Mouse (Mus musculus): ENCODE measurements around the gene Ica1l.
A peak's percentile ranks its signal among the peaks of the same experiment; 100 is the strongest.
"Not testable (repeated sequence)": the region's sequence is repeated elsewhere in the genome, so short reads cannot be mapped to it uniquely, and the experiment has no call there.

Ica1l gene

DNA sequence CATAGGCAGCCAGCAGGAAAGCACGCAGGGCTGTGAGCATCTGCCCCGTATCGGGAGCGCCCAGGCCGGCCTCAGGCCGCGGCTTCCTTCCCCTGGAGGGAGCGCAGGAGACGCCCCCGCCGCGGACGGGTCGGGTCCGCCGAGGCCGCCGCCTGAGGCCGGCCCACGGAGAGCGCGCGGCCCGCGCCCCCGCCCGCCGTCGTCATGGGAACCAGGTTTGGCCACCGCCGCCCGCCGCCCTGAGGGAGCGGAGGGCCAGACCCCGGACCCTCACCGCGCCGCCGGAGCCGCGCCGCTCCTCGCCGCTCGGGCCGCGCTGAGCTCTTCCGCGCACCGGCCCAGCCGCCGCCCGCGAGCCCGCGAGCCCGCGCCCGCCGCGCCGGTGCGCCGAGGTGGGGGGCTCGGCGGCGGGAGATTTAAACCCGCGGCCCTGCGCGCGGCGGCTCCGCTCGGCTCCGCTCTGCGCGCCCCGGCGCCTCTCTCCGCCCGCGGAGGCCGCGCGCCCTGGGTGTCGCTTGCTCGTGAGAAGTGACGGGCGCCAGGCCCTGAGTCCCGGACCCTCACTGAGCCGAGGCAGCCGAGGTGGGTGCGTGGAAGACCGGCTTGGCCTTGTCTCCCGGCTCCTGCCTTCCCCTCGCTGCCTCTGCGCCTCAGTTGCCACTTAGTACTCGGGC is at the start of gene Ica1l:
Ica1l (minus strand) TSS at position 389 of the 674 bp plus-strand sequence.
- ATAC-seq (ENCODE audit: insufficient number of reproducible peaks, low FRiP score, low TSS enrichment) = peak; percentile 94

- ATAC-seq (ENCODE audit: insufficient number of reproducible peaks, low FRiP score, low TSS enrichment) = no peak
Measured at GRCm38 (mm10) chr1:60076411-60076810, 33.4 kb upstream of the Ica1l start.

GRCm38 (mm10) chr1:60075590-60075989 is 32.6 kb upstream of the Ica1l start:
- no peak for ATAC-seq (ENCODE audit: insufficient number of reproducible peaks, low FRiP score, low TSS enrichment)

DNA sequence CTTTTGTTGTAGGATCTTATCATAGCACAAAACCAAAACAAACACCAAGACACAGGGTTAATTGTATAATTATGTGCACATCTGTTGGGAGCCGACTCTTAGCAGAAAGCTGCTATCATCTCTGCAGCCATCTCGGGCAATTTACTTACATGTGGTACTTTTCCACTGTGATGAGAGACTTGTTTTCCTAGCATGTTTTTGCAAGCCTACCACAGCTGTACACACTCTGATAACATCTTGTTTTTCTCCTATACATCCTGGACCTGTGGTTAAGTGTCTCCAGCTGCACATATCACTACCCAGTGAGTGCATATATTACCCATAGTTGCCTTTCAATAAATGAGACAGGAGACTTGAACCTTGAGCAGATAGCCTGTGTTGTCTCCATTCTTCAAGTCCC is 32.0 kb upstream of the Ica1l start:
- no peak for ATAC-seq (ENCODE audit: insufficient number of reproducible peaks, low FRiP score, low TSS enrichment)

GRCm38 (mm10) chr1:60070725-60071124 is 27.7 kb upstream of the Ica1l start:
- ATAC-seq (ENCODE audit: insufficient number of reproducible peaks, low FRiP score, low TSS enrichment) = not testable (repeated sequence)

DNA sequence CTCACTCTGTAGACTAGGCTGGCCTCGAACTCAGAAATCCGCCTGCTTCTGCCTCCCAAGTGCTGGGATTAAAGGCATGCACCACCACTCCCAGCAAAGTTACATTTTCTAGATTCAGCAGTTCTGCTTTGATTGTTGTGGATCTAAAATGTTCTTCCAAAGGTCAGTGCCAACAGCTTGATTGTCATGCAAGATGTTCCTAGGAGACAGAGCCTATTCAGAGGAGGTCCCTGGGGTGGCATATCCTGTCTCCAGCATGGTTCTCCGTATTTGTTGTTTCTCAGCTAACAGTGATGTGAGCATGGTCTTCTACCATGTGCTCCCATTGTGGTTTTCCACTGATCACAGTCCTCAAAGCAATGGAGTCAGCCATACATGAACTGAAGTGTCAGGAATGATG is 13.3 kb upstream of the Ica1l start:
- ATAC-seq (ENCODE audit: insufficient number of reproducible peaks, low FRiP score, low TSS enrichment) = no peak

DNA sequence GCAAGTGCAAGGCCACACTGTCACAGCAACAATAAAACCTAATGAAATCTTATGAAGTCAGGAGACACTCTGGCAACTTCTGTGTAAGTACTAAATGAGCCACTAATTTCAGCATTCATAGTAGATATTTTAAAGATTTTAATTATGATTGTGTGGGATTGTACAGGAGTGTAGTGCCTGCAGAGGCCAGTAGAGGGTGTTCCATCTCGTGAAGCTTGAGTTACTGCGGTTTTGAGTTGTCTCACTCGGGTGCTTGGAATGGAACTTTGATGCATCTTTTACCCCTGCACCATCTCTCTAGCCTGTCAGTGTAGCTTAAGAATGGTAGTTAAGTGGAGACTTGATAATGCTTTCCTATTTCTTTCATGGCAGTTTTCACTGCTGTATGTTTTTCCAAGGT is 11.7 kb upstream of the Ica1l start:
- ATAC-seq (ENCODE audit: insufficient number of reproducible peaks, low FRiP score, low TSS enrichment) = no peak

DNA sequence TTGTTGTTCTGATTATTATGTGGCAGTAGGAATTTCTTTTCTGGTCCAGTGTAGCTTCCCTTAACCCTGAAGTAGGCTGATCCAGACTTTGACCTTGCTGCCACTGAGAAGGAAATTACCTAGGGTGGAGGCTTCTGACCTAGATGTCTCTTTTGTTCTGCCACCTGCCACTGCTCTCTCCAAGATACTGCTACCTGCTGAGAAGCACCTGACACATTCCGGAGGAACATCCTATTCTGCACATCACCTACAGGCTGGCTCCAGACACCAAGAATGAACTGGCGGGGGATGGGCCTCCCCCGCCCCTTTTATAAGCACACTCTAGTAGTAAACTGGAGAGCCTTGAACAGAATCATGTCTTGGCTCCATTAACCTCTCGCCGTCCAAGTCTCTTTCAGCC is 4.5 kb upstream of the Ica1l start:
- ATAC-seq (ENCODE audit: insufficient number of reproducible peaks, low FRiP score, low TSS enrichment) = not testable (repeated sequence)

- ATAC-seq (ENCODE audit: insufficient number of reproducible peaks, low FRiP score, low TSS enrichment) = no peak
Measured at GRCm38 (mm10) chr1:60044595-60044994, 1.6 kb upstream of the Ica1l start.

GRCm38 (mm10) chr1:60042398-60042795 is 587 bp downstream of the Ica1l start:
- no peak; the same call in 1 of the 2 replicates for ATAC-seq (ENCODE audit: insufficient number of reproducible peaks, low FRiP score, low TSS enrichment)

DNA sequence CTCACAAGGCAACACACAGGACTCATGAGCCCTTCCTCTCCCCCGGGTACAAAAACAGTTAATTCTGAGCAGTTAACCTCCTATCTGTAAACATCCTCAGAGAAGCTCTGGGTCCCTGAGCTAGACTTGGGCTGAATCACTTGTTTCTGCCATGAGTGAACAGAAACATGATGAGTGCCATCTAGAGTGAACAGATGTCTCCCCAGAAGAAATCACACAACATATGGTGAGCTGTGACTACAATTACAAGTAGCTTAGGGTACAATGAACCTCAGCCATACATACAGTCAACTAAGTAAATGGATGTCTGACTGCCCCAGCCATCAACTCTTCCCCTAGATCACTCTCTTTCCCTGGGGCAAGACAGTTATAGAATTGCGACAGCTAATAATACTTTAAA is 7.9 kb downstream of the Ica1l start:
- ATAC-seq (ENCODE audit: insufficient number of reproducible peaks, low FRiP score, low TSS enrichment) = no peak

GRCm38 (mm10) chr1:60017031-60017469 is 25.9 kb downstream of the Ica1l start:
- no peak for ATAC-seq (ENCODE audit: insufficient number of reproducible peaks, low FRiP score, low TSS enrichment)

GRCm38 (mm10) chr1:60016136-60016611 is 26.8 kb downstream of the Ica1l start:
- ATAC-seq (ENCODE audit: insufficient number of reproducible peaks, low FRiP score, low TSS enrichment) = no peak

DNA sequence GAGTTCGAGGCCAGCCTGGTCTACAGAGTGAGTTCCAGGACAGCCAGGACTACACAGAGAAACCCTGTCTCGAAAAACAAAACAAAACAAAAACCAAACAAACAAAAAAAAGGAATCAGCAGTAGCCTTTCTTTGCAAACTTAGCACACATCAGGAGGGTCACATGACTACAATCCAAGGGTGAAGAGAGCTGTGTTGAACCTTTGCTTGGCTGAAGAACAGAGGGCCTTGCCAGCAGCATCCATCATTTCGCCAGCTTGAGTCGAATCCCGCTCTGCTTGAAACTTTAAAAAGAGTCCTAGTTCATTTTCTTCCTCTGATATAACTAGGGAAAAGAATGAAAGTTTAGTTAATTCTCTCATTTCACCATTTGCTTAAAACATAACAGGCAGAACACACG is 27.5 kb downstream of the Ica1l start:
- no peak for ATAC-seq (ENCODE audit: insufficient number of reproducible peaks, low FRiP score, low TSS enrichment)

DNA sequence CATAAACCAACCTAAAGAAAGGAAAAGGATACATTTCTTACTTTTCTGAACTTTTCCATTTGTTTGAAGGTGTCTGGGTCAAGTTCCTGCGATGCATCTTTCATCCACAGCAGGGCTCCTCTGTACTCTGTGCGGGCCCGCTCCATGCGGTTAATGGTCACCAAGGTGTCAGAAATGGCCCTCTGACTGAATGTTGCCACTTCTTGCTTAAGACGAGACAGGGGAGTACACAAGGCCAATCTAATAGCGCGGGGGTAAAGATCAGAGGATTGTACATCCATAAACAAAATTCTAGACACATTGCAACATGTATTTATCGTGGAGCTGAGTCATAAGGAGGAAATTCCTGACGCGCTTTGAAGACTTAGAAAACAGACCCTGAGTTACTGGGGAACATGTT is 29.2 kb downstream of the Ica1l start:
- ATAC-seq (ENCODE audit: insufficient number of reproducible peaks, low FRiP score, low TSS enrichment) = no peak

DNA sequence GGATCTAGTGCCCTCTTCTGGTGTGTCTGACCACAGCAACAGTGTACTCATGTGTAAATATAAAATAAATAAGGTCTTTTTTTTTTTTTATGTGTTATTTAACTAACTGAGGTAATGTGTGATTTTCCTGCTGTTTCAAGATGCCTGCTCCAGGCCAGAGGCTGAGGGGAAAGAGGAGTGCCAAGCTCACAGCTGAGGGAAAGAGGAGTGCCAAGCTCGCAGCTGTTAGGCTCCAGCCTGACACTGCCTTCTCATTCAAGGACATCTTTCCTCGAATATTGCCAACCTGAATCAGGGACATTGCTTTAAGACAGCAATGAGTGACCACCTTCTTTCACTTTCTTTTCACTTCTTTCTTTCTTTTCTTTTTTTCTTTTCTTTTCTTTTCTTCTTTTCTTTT is 34.2 kb downstream of the Ica1l start:
- ATAC-seq (ENCODE audit: insufficient number of reproducible peaks, low FRiP score, low TSS enrichment) = no peak

GRCm38 (mm10) chr1:60007337-60007736 is 35.6 kb downstream of the Ica1l start:
- no peak for ATAC-seq (ENCODE audit: insufficient number of reproducible peaks, low FRiP score, low TSS enrichment)

- no peak for ATAC-seq (ENCODE audit: insufficient number of reproducible peaks, low FRiP score, low TSS enrichment)
Measured at GRCm38 (mm10) chr1:60000319-60000718, 42.7 kb downstream of the Ica1l start.

GRCm38 (mm10) chr1:59997352-59997751 is 45.6 kb downstream of the Ica1l start:
- ATAC-seq (ENCODE audit: insufficient number of reproducible peaks, low FRiP score, low TSS enrichment) = no peak

GRCm38 (mm10) chr1:59995646-59996045 is 47.3 kb downstream of the Ica1l start:
- ATAC-seq (ENCODE audit: insufficient number of reproducible peaks, low FRiP score, low TSS enrichment) = no peak

- ATAC-seq (ENCODE audit: insufficient number of reproducible peaks, low FRiP score, low TSS enrichment) = no peak
Measured at GRCm38 (mm10) chr1:59987399-59988040, 55.5 kb downstream of the Ica1l start.

DNA sequence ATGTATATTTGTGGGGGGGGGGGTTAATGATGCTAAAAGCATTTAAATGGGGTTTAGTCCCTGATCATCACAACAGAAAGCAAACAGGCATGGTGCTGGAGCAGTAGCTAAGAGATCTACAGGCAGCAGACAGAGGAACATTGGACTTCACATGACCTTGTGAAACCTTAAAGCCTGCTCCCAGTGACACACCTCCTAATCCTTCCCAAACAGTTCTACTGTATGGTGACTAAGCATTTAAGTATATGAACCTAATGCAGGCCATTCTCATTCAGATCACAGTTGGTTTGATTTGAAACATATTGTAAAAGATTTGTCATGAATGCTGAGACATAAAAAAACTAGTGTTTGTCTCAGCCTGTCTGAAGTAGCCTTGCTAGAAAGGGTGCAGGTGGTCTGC is 56.4 kb downstream of the Ica1l start:
- no peak for ATAC-seq (ENCODE audit: insufficient number of reproducible peaks, low FRiP score, low TSS enrichment)
